Mouse (Mus musculus) CH12.LX (cell line): Measurements from ENCODE around the gene Acox2. TPM values are rescaled to one million over a fixed set of nuclear protein-coding genes. Genes with fewer than 3 reads are reported as not detected.

ENCODE experiments used
- DNase-seq: peaks from one replicate; pipeline ENCODE4 v3.0.0-alpha.2; 2013; ENCODE audit errors: extremely low read depth
- H3K27ac ChIP-seq: 2 replicates; pipeline ENCODE4 v1.5.1; 2012; ENCODE audit warnings: low read depth, mild to moderate bottlenecking, control low read depth, moderate library complexity; ENCODE audit not compliant: insufficient read depth
- H3K27me3 ChIP-seq: replicated peaks from 2 replicates; pipeline ENCODE3; 2012; ENCODE audit warnings: inconsistent platforms
- H3K36me3 ChIP-seq, 2 experiments: replicated peaks in 1 of 2; 2 replicates each; pipeline versions ENCODE3 to v1.6.1; 2012; ENCODE audit warnings: inconsistent platforms in 1 of 2, low read length in 1 of 2, mild to moderate bottlenecking in 1 of 2, mixed read lengths in 1 of 2, moderate library complexity in 1 of 2; ENCODE audit not compliant: control insufficient read depth in 1 of 2, insufficient read depth in 1 of 2
- H3K4me1 ChIP-seq, 2 experiments: 2 replicates each; pipeline ENCODE4 v1.6.1; 2012; ENCODE audit warnings: inconsistent platforms in 1 of 2, moderate library complexity in 1 of 2; ENCODE audit not compliant: insufficient read depth in 2 of 2, control insufficient read depth in 1 of 2
- H3K4me2 ChIP-seq: 2 replicates; pipeline ENCODE4 v1.6.1; 2012; ENCODE audit warnings: low read depth, mild to moderate bottlenecking, control low read depth; ENCODE audit not compliant: poor library complexity, insufficient read depth, severe bottlenecking
- H3K4me3 ChIP-seq, 3 experiments: fragments of 150-350 bp in 1 of 3; sonication (generic) in 1 of 3; replicated peaks in 1 of 3; 2 replicates each; pipeline versions ENCODE3 to v1.5.1; 2011 to 2012; ENCODE audit warnings: low read depth in 2 of 3, low read length in 2 of 3, mild to moderate bottlenecking in 2 of 3, moderate library complexity in 2 of 3, control low read depth in 1 of 3, improper control_type of control experiment in 1 of 3, inconsistent platforms in 1 of 3, mixed read lengths in 1 of 3; ENCODE audit not compliant: poor library complexity in 1 of 3
- H3K79me2 ChIP-seq: replicated peaks from 2 replicates; pipeline ENCODE4 v1.6.1; 2012; ENCODE audit warnings: mild to moderate bottlenecking, moderate library complexity; ENCODE audit not compliant: control insufficient read depth, poor library complexity, insufficient read depth, severe bottlenecking; ENCODE audit errors: extremely low read depth
- H3K9ac ChIP-seq: 2 replicates; pipeline ENCODE4 v1.6.1; 2012; ENCODE audit warnings: low read depth, mild to moderate bottlenecking, control low read depth, moderate library complexity; ENCODE audit not compliant: insufficient read depth
- H3K9me3 ChIP-seq: replicated peaks from 2 replicates; pipeline ENCODE3; 2012; ENCODE audit warnings: low read length, inconsistent platforms, mixed read lengths
- BHLHE40 ChIP-seq: IDR thresholded peaks from 2 replicates; pipeline ENCODE4 v1.6.1; 2011; ENCODE audit warnings: mild to moderate bottlenecking, low read depth, low read length, improper control_type of control experiment
- CHD1 ChIP-seq: IDR thresholded peaks from 2 replicates; pipeline ENCODE4 v1.6.1; 2012; ENCODE audit warnings: low read depth, low read length, improper control_type of control experiment, inconsistent platforms
- CTCF ChIP-seq, 2 experiments: IDR thresholded peaks in 1 of 2; conservative IDR thresholded peaks in 1 of 2; 2 replicates each; pipeline ENCODE4 v1.5.1; 2011 to 2012; ENCODE audit warnings: low read depth in 2 of 2, low read length in 2 of 2, improper control_type of control experiment in 1 of 2, inconsistent platforms in 1 of 2, mild to moderate bottlenecking in 1 of 2, moderate library complexity in 1 of 2
- E2F4 ChIP-seq: IDR thresholded peaks from 2 replicates; pipeline ENCODE4 v1.6.1; 2011; ENCODE audit warnings: low read depth, low read length, improper control_type of control experiment; ENCODE audit not compliant: insufficient replicate concordance
- ELF1 ChIP-seq: IDR thresholded peaks from 2 replicates; pipeline ENCODE4 v1.6.1; 2014; ENCODE audit warnings: low read depth, mild to moderate bottlenecking, inconsistent platforms, low read length, improper control_type of control experiment
- EP300 ChIP-seq: IDR thresholded peaks from 2 replicates; pipeline ENCODE4 v1.6.1; 2011; ENCODE audit warnings: low read length, improper control_type of control experiment
- ETS1 ChIP-seq: conservative IDR thresholded peaks from 2 replicates; pipeline ENCODE4 v1.6.1; 2012; ENCODE audit warnings: low read depth, mild to moderate bottlenecking, inconsistent platforms, low read length, improper control_type of control experiment, moderate library complexity
- HCFC1 ChIP-seq: IDR thresholded peaks from 2 replicates; pipeline ENCODE4 v1.6.1; 2012; ENCODE audit warnings: low read depth, mild to moderate bottlenecking, inconsistent platforms, low read length, improper control_type of control experiment
- IRF4 ChIP-seq: IDR thresholded peaks from 2 replicates; pipeline ENCODE4 v1.6.1; 2014; ENCODE audit warnings: low read depth, mild to moderate bottlenecking, inconsistent platforms, low read length, improper control_type of control experiment
- JUN ChIP-seq: IDR thresholded peaks from 2 replicates; pipeline ENCODE4 v1.6.1; 2011; ENCODE audit warnings: low read depth, mild to moderate bottlenecking, low read length, improper control_type of control experiment, moderate library complexity; ENCODE audit not compliant: insufficient read depth
- JUND ChIP-seq: conservative IDR thresholded peaks from 2 replicates; pipeline ENCODE4 v1.6.1; 2011; ENCODE audit warnings: low read depth, low read length, improper control_type of control experiment
- MAZ ChIP-seq: IDR thresholded peaks from 2 replicates; pipeline ENCODE4 v1.6.1; 2012; ENCODE audit warnings: low read depth, mild to moderate bottlenecking, inconsistent platforms, low read length, improper control_type of control experiment, moderate library complexity
- MEF2A ChIP-seq: IDR thresholded peaks from 2 replicates; pipeline ENCODE4 v1.6.1; 2014; ENCODE audit warnings: low read depth, mild to moderate bottlenecking, inconsistent platforms, low read length, improper control_type of control experiment, borderline replicate concordance
- NELFE ChIP-seq: IDR thresholded peaks from 2 replicates; pipeline ENCODE4 v1.6.1; 2011; ENCODE audit warnings: low read depth, low read length, improper control_type of control experiment
- RAD21 ChIP-seq: IDR thresholded peaks from 2 replicates; pipeline ENCODE4 v1.6.1; 2011; ENCODE audit warnings: low read depth, mild to moderate bottlenecking, low read length, improper control_type of control experiment, moderate library complexity
- RCOR1 ChIP-seq: conservative IDR thresholded peaks from 2 replicates; pipeline ENCODE4 v1.6.1; 2012; ENCODE audit warnings: low read depth, mild to moderate bottlenecking, inconsistent platforms, low read length, improper control_type of control experiment
- SIN3A ChIP-seq: IDR thresholded peaks from 2 replicates; pipeline ENCODE4 v1.6.1; 2012; ENCODE audit warnings: low read length, improper control_type of control experiment, inconsistent platforms
- USF1 ChIP-seq: IDR thresholded peaks from 2 replicates; pipeline ENCODE4 v1.6.1; 2014; ENCODE audit warnings: low read depth, mild to moderate bottlenecking, inconsistent platforms, low read length, improper control_type of control experiment
- USF2 ChIP-seq: conservative IDR thresholded peaks from 2 replicates; pipeline ENCODE4 v1.6.1; 2011; ENCODE audit warnings: low read depth, low read length, improper control_type of control experiment
- ZC3H11A ChIP-seq: IDR thresholded peaks from 2 replicates; pipeline ENCODE4 v1.6.1; 2012; ENCODE audit warnings: low read depth, mild to moderate bottlenecking, inconsistent platforms, low read length, improper control_type of control experiment
- ZMIZ1 ChIP-seq: IDR thresholded peaks from 2 replicates; pipeline ENCODE4 v1.6.1; 2012; ENCODE audit warnings: low read depth, mild to moderate bottlenecking, inconsistent platforms, low read length, improper control_type of control experiment
- dilution Hi-C: fragments of 300-500 bp; cut with MboI; formaldehyde crosslinking; loops from 2 replicates; pipeline ENCODE4 v1.14.3; 2020; ENCODE audit warnings: low sequenced_read_pairs; ENCODE audit not compliant: extremely low pct_unique_long_range_greater_than_20kb, extremely low pct_ligation_motif_present
- in situ Hi-C: fragments of 300-500 bp; cut with MboI; formaldehyde crosslinking; loops from 3 replicates; pipeline ENCODE4 v1.14.3; 2019; ENCODE audit warnings: low sequenced_read_pairs, low pct_ligation_motif_present, low pct_unique_long_range_greater_than_20kb, mixed read lengths
- polyA plus RNA-seq: library from polyadenylated mRNA; unstranded; fragments of >175 nt; gene quantifications from 2 replicates; pipeline ENCODE4 v1.2.1, GENCODE M21; 2012; ENCODE audit warnings: low read depth; ENCODE audit not compliant: insufficient read length
- total RNA-seq, 2 experiments: library from RNA; depleted of rRNA; stranded (reverse); fragments of 300-350 nt in 1 of 2; fragments of >200 nt in 1 of 2; gene quantifications; 2 replicates each; pipeline ENCODE4 v1.2.3; 2012 to 2014

Gene Acox2
- total and polyA plus RNA-seq, 3 experiments, result not detected

DNA sequence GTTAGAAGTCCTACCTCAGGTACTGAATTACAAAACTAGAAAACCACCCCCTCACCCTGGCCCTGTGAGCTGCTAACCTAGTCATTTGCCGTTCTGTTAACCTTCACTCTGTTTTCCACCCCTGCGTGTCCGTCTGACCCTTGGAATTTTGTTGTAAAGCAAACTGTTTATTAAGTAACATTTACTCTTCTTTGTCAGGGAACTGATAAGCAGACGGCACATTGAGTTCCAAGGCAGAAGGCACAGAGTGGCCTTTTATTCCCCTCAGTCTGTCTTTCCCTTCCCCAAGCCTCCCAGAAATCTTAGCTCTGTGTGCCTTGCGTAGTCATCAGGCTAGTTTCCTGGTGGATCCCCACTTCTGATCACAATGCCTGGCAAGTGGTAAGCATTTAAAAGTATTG, 14.9 kb downstream of the Acox2 start:
- no peak overlapping the region for H3K27ac ChIP-seq
- dilution Hi-C loops, result no loop called here

DNA sequence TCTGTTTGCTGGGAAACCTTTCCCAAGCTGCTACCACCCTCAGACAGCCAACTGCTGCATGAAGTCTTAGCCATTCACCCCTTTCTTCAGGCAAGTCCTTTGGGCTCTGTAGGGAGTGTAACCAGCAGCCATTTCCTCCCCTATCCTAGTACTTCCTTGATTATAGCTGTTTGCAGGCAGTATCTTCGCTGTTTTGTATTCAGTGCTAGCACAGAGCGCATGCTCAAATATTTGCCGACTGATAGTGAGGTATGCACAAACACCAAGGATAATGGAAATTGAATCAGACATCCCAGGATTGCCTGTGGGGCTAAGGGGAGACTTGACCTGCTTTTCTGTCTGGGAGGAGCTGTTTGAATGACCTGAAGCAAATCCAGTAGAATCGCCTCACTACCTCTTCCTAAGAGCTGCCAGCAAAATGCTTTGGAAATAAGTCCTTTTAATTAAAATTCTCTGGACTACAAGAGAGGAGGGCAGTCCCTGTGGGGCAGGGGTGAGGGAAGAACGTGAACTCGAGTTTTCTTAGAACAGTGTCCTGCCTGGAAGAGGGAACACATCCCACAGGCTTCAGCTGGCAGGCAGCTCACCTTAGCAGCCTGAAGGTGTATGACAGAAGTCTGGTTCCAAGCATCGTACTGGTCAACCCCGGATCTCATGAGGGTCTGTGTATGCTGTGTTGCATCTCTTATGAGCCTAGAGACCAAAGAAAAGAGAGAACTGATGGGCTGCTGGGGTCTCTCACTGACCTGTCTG, 15.8 kb downstream of the Acox2 start:
- Histone ChIP-seq H3K9ac (no peak overlapping the region), H3K4me3 (no peak overlapping the region), H3K4me1 (no peaks in the 10 kb centered on the region), H3K36me3 (no peaks in the 10 kb centered on the region), H3K9me3 (no peaks in the 10 kb centered on the region), H3K27me3 (no peaks in the 10 kb centered on the region), H3K4me2 (no peak overlapping the region), H3K79me2 (no peaks in the 10 kb centered on the region), H3K27ac (no peak overlapping the region)
- DNase-seq, result no peak
- dilution Hi-C loops, result no loop called here
- in situ Hi-C loops, result no loop called here
- TF ChIP-seq MAZ (no peak), CHD1 (no peak), CTCF (conservative IDR thresholded peaks at IDR 0.05 in 1 of 2, IDR thresholded peaks at IDR 0.05 in 1 of 2; ENCODE audit: low read depth in 2 of 2, low read length in 2 of 2) (no peak), EP300 (no peak), NELFE (no peak), MEF2A (no peak), BHLHE40 (no peak), ZC3H11A (no peak), USF1 (no peak), ZMIZ1 (no peak), HCFC1 (no peak), SIN3A (no peak), JUND (no peak), ETS1 (no peak), ELF1 (no peak), JUN (no peak), RAD21 (no peak)

More for the DNA sequence above, 14.9 kb downstream of the Acox2 start:
- Histone ChIP-seq H3K4me1 (no peaks in the 10 kb centered on the region), H3K9me3 (no peaks in the 10 kb centered on the region), H3K4me3 (no peak overlapping the region), H3K4me2 (no peak overlapping the region), H3K79me2 (no peaks in the 10 kb centered on the region), H3K36me3 (no peaks in the 10 kb centered on the region), H3K9ac (no peak overlapping the region), H3K27me3 (no peaks in the 10 kb centered on the region)
- in situ Hi-C loops, result no loop called here
- TF ChIP-seq E2F4 (no peak), NELFE (no peak), JUN (no peak), IRF4 (no peak), USF2 (no peak), RCOR1 (no peak)
- no peak for DNase-seq
